Mouse (Mus musculus): ENCODE measurements at regions not wholly inside any gene's neighbourhood (a gene's known extent, or its start where the extent isn't known, plus 50 kb on each side); places are given as distances from the start of the nearest gene placed in this dataset.
A peak's percentile ranks its signal among the peaks of the same experiment; 100 is the strongest.

GRCm38 (mm10) chr3:28183061-28183762 lies 79.8 kb upstream of the Tnik start:
- no peak overlapping the region for H3K4me2 ChIP-seq (ENCODE audit: low read length)
- ATAC-seq (ENCODE audit: low FRiP score, low TSS enrichment) (no peak), DNase-seq (no peak)
- H3K4me3 ChIP-seq (replicated peaks; ENCODE audit: low read depth, low read length) = no peak overlapping the region
- H3K27ac ChIP-seq (replicated peaks; ENCODE audit: low read depth, low read length) = no peak overlapping the region
- H3K9ac ChIP-seq (replicated peaks; ENCODE audit: low read length) = no peak overlapping the region
- H3K27me3 ChIP-seq (ENCODE audit: control insufficient read depth, insufficient read depth, low read length) = no peaks in the 10 kb centered on the region
- no peaks in the 10 kb centered on the region for H3K9me3 ChIP-seq (ENCODE audit: control insufficient read depth, low read length)
- H3K4me1 ChIP-seq (ENCODE audit: control insufficient read depth, insufficient read depth, low read length) = no peaks in the 10 kb centered on the region; the same call in 1 of the 2 replicates
- WGBS = 86% methylated on average over 5 of the region's 5 CpGs
- no peaks in the 10 kb centered on the region for H3K36me3 ChIP-seq (ENCODE audit: control insufficient read depth, insufficient read depth, low read length)

- Histone ChIP-seq H3K27ac (replicated peaks; ENCODE audit: low read depth, low read length) (no peak overlapping the region), H3K9me3 (ENCODE audit: control insufficient read depth, low read length) (no peaks in the 10 kb centered on the region), H3K36me3 (ENCODE audit: control insufficient read depth, insufficient read depth, low read length) (no peaks in the 10 kb centered on the region), H3K27me3 (ENCODE audit: control insufficient read depth, insufficient read depth, low read length) (no peaks in the 10 kb centered on the region), H3K4me3 (replicated peaks; ENCODE audit: low read depth, low read length) (no peak overlapping the region), H3K9ac (replicated peaks; ENCODE audit: low read length) (no peak overlapping the region), H3K4me1 (ENCODE audit: control insufficient read depth, insufficient read depth, low read length) (no peaks in the 10 kb centered on the region; the same call in 1 of the 2 replicates), H3K4me2 (ENCODE audit: low read length) (no peak overlapping the region)
- WGBS = 41% methylated on average over 1 of the region's 1 CpGs
- no peak for ATAC-seq (ENCODE audit: low FRiP score, low TSS enrichment)
- DNase-seq = no peak
Measured at GRCm38 (mm10) chr3:28185518-28185917, 77.5 kb upstream of the Tnik start.

GRCm38 (mm10) chr3:28185918-28186317 lies 77.1 kb upstream of the Tnik start:
- Histone ChIP-seq H3K9ac (replicated peaks; ENCODE audit: low read length) (no peak overlapping the region), H3K4me1 (ENCODE audit: control insufficient read depth, insufficient read depth, low read length) (no peaks in the 10 kb centered on the region; the same call in 1 of the 2 replicates), H3K27ac (replicated peaks; ENCODE audit: low read depth, low read length) (no peak overlapping the region), H3K4me3 (replicated peaks; ENCODE audit: low read depth, low read length) (no peak overlapping the region), H3K9me3 (ENCODE audit: control insufficient read depth, low read length) (no peaks in the 10 kb centered on the region), H3K27me3 (ENCODE audit: control insufficient read depth, insufficient read depth, low read length) (no peaks in the 10 kb centered on the region), H3K36me3 (ENCODE audit: control insufficient read depth, insufficient read depth, low read length) (no peaks in the 10 kb centered on the region), H3K4me2 (ENCODE audit: low read length) (no peak overlapping the region)
- no peak for ATAC-seq (ENCODE audit: low FRiP score, low TSS enrichment)
- WGBS = 26% methylated on average over 2 of the region's 2 CpGs
- DNase-seq = no peak

- 91% methylated on average over 2 of the region's 2 CpGs for WGBS
- no peak for ATAC-seq (ENCODE audit: low FRiP score, low TSS enrichment)
- no peaks in the 10 kb centered on the region; the same call in 1 of the 2 replicates for H3K4me1 ChIP-seq (ENCODE audit: control insufficient read depth, insufficient read depth, low read length)
- H3K4me2 ChIP-seq (ENCODE audit: low read length) = no peak overlapping the region
- no peak overlapping the region for H3K9ac ChIP-seq (replicated peaks; ENCODE audit: low read length)
- no peaks in the 10 kb centered on the region for H3K36me3 ChIP-seq (ENCODE audit: control insufficient read depth, insufficient read depth, low read length)
- no peaks in the 10 kb centered on the region for H3K9me3 ChIP-seq (ENCODE audit: control insufficient read depth, low read length)
- DNase-seq = no peak
- no peak overlapping the region for H3K4me3 ChIP-seq (replicated peaks; ENCODE audit: low read depth, low read length)
- no peaks in the 10 kb centered on the region for H3K27me3 ChIP-seq (ENCODE audit: control insufficient read depth, insufficient read depth, low read length)
- no peak overlapping the region for H3K27ac ChIP-seq (replicated peaks; ENCODE audit: low read depth, low read length)
Measured at GRCm38 (mm10) chr3:28189371-28189770, 73.6 kb upstream of the Tnik start.

- H3K9me3 ChIP-seq (ENCODE audit: control insufficient read depth, low read length) = no peaks in the 10 kb centered on the region
- no peaks in the 10 kb centered on the region for H3K27me3 ChIP-seq (ENCODE audit: control insufficient read depth, insufficient read depth, low read length)
- H3K36me3 ChIP-seq (ENCODE audit: control insufficient read depth, insufficient read depth, low read length) = no peaks in the 10 kb centered on the region
- WGBS = 89% methylated on average over 6 of the region's 6 CpGs
- no peaks in the 10 kb centered on the region for H3K4me1 ChIP-seq (ENCODE audit: control insufficient read depth, insufficient read depth, low read length)
- H3K27ac ChIP-seq (replicated peaks; ENCODE audit: low read depth, low read length) = no peak overlapping the region
- H3K4me2 ChIP-seq (ENCODE audit: low read length) = no peak overlapping the region
- no peak for DNase-seq
- no peak for ATAC-seq (ENCODE audit: low FRiP score, low TSS enrichment)
- H3K9ac ChIP-seq (replicated peaks; ENCODE audit: low read length) = no peak overlapping the region
- H3K4me3 ChIP-seq (replicated peaks; ENCODE audit: low read depth, low read length) = no peak overlapping the region
Measured at GRCm38 (mm10) chr3:28190243-28190642, 72.8 kb upstream of the Tnik start.

- WGBS = 68% methylated on average over 4 of the region's 4 CpGs
- no peak for DNase-seq
- Histone ChIP-seq H3K4me1 (ENCODE audit: control insufficient read depth, insufficient read depth, low read length) (no peaks in the 10 kb centered on the region), H3K9ac (replicated peaks; ENCODE audit: low read length) (no peak overlapping the region), H3K4me3 (replicated peaks; ENCODE audit: low read depth, low read length) (no peak overlapping the region), H3K27me3 (ENCODE audit: control insufficient read depth, insufficient read depth, low read length) (no peaks in the 10 kb centered on the region), H3K9me3 (ENCODE audit: control insufficient read depth, low read length) (no peaks in the 10 kb centered on the region), H3K27ac (replicated peaks; ENCODE audit: low read depth, low read length) (no peak overlapping the region), H3K36me3 (ENCODE audit: control insufficient read depth, insufficient read depth, low read length) (no peaks in the 10 kb centered on the region), H3K4me2 (ENCODE audit: low read length) (no peak overlapping the region)
- ATAC-seq (ENCODE audit: low FRiP score, low TSS enrichment) = no peak
Measured at GRCm38 (mm10) chr3:28194388-28194970, 68.5 kb upstream of the Tnik start.

- H3K9ac ChIP-seq (replicated peaks; ENCODE audit: low read length) = no peak overlapping the region
- H3K4me1 ChIP-seq (ENCODE audit: control insufficient read depth, insufficient read depth, low read length) = no peaks in the 10 kb centered on the region
- H3K4me3 ChIP-seq (replicated peaks; ENCODE audit: low read depth, low read length) = no peak overlapping the region
- ATAC-seq (ENCODE audit: low FRiP score, low TSS enrichment) (no peak), DNase-seq (no peak)
- no peaks in the 10 kb centered on the region for H3K27me3 ChIP-seq (ENCODE audit: control insufficient read depth, insufficient read depth, low read length)
- no peak overlapping the region for H3K27ac ChIP-seq (replicated peaks; ENCODE audit: low read depth, low read length)
- H3K4me2 ChIP-seq (ENCODE audit: low read length) = no peak overlapping the region
- 83% methylated on average over 1 of the region's 1 CpGs for WGBS
- no peaks in the 10 kb centered on the region for H3K9me3 ChIP-seq (ENCODE audit: control insufficient read depth, low read length)
- no peaks in the 10 kb centered on the region for H3K36me3 ChIP-seq (ENCODE audit: control insufficient read depth, insufficient read depth, low read length)
Measured at GRCm38 (mm10) chr3:28196786-28197185, 66.2 kb upstream of the Tnik start.

- ATAC-seq (ENCODE audit: low FRiP score, low TSS enrichment) (no peak), DNase-seq (peak; percentile 34)
- H3K9ac ChIP-seq (replicated peaks; ENCODE audit: low read length) = no peak overlapping the region
- no peaks in the 10 kb centered on the region for H3K27me3 ChIP-seq (ENCODE audit: control insufficient read depth, insufficient read depth, low read length)
- H3K9me3 ChIP-seq (ENCODE audit: control insufficient read depth, low read length) = no peaks in the 10 kb centered on the region
- no peak overlapping the region for H3K27ac ChIP-seq (replicated peaks; ENCODE audit: low read depth, low read length)
- H3K4me3 ChIP-seq (replicated peaks; ENCODE audit: low read depth, low read length) = no peak overlapping the region
- no peaks in the 10 kb centered on the region for H3K4me1 ChIP-seq (ENCODE audit: control insufficient read depth, insufficient read depth, low read length)
- no peaks in the 10 kb centered on the region for H3K36me3 ChIP-seq (ENCODE audit: control insufficient read depth, insufficient read depth, low read length)
- no peak overlapping the region for H3K4me2 ChIP-seq (ENCODE audit: low read length)
- 57% methylated on average over 2 of the region's 2 CpGs for WGBS
Measured at GRCm38 (mm10) chr3:28209304-28209703, 53.7 kb upstream of the Tnik start.

Measured in midbrain, embryonic 14.5 days (tissue).